Mouse (Mus musculus) left cerebral cortex, postnatal 36 days (tissue): ENCODE measurements at regions not wholly inside any gene's neighbourhood (a gene's known extent, or its start where the extent isn't known, plus 50 kb on each side); places are given as distances from the start of the nearest gene placed in this dataset.

Experiments
- DNase-seq, 2 experiments: peaks; one replicate each; pipeline ENCODE4 v3.0.0; 2021 to 2022; ENCODE audit warnings: low spot score in 2 of 2, mixed read lengths in 1 of 2
- intact Hi-C: fragments of 180-260 bp; cut with DNase I; formaldehyde crosslinking; loops from one replicate; pipeline ENCODE4 v1.15.1; 2025

- no peak for DNase-seq
- intact Hi-C loops: no loop called here
These were observed 174.2 kb downstream of the Mroh4 start for GRCm38 (mm10) chr15:74461935-74462334.

- DNase-seq: no peak
- intact Hi-C loops: no loop called here
These were observed 176.7 kb downstream of the Mroh4 start for GRCm38 (mm10) chr15:74459345-74459975.

GRCm38 (mm10) chr15:74458940-74459339 lies 177.2 kb downstream of the Mroh4 start:
- intact Hi-C loops: no loop called here
- peak; percentile 40 to 62 for DNase-seq

GRCm38 (mm10) chr15:74457965-74458364 lies 178.2 kb downstream of the Mroh4 start:
- intact Hi-C loops: no loop called here

GRCm38 (mm10) chr15:74456675-74457040 lies 179.5 kb downstream of the Mroh4 start:
- DNase-seq: no peak
- intact Hi-C loops: no loop called here

More at GRCm38 (mm10) chr15:74457965-74458364, 178.2 kb downstream of the Mroh4 start:
- no peak for DNase-seq

GRCm38 (mm10) chr15:74455921-74456674 lies 180.1 kb downstream of the Mroh4 start:
- DNase-seq: no peak
- intact Hi-C loops: no loop called here

- DNase-seq: no peak
- intact Hi-C loops: no loop called here
These were observed 181.6 kb downstream of the Mroh4 start for GRCm38 (mm10) chr15:74454543-74454942.

GRCm38 (mm10) chr15:74453810-74454209 lies 182.3 kb downstream of the Mroh4 start:
- no peak for DNase-seq
- intact Hi-C loops: no loop called here

- no peak for DNase-seq
- intact Hi-C loops: no loop called here
These were observed 183.7 kb downstream of the Mroh4 start for GRCm38 (mm10) chr15:74452426-74452825.

- DNase-seq: peak; percentile 26 to 37
- intact Hi-C loops: no loop called here
These were observed 194.3 kb downstream of the Mroh4 start for GRCm38 (mm10) chr15:74441889-74442288.

GRCm38 (mm10) chr15:74426989-74427388 lies 209.2 kb downstream of the Mroh4 start:
- intact Hi-C loops: no loop called here
- no peak for DNase-seq

GRCm38 (mm10) chr15:74423001-74423400 lies 213.2 kb downstream of the Mroh4 start:
- no peak for DNase-seq
- intact Hi-C loops: no loop called here

- intact Hi-C loops: no loop called here
- DNase-seq: no peak
These were observed 215.6 kb downstream of the Mroh4 start for GRCm38 (mm10) chr15:74420550-74420949.

GRCm38 (mm10) chr15:74418635-74419034 lies 217.5 kb downstream of the Mroh4 start:
- DNase-seq: peak; percentile 33 to 35
- intact Hi-C loops: no loop called here

GRCm38 (mm10) chr15:74413217-74413616 lies 222.9 kb downstream of the Mroh4 start:
- intact Hi-C loops: no loop called here
- DNase-seq: peak; percentile 32 to 40

- intact Hi-C loops: no loop called here
- DNase-seq: no peak
These were observed 223.9 kb downstream of the Mroh4 start for GRCm38 (mm10) chr15:74412261-74412660.

- DNase-seq: peak in 1 of 2 experiments; percentile 26
These were observed 225.1 kb downstream of the Mroh4 start for GRCm38 (mm10) chr15:74411097-74411496.

GRCm38 (mm10) chr15:74404866-74405265 lies 231.3 kb downstream of the Mroh4 start:
- DNase-seq: no peak
- intact Hi-C loops: loop anchor here (10.0 kb wide), 1 partner anchor 410 kb away; no protein-coding TSS in a partner anchor

More at GRCm38 (mm10) chr15:74411097-74411496, 225.1 kb downstream of the Mroh4 start:
- intact Hi-C loops: no loop called here

GRCm38 (mm10) chr15:74401275-74401674 lies 234.9 kb downstream of the Mroh4 start:
- peak in 1 of 2 experiments; percentile 11 for DNase-seq
- intact Hi-C loops: loop anchor here (10.0 kb wide), 1 partner anchor 406 kb away; no protein-coding TSS in a partner anchor

GRCm38 (mm10) chr15:74396029-74396428 lies 240.1 kb downstream of the Mroh4 start:
- peak; percentile 49 to 67 for DNase-seq
- intact Hi-C loops: no loop called here

GRCm38 (mm10) chr15:74387533-74387932 lies 248.6 kb downstream of the Mroh4 start:
- DNase-seq: no peak
- intact Hi-C loops: no loop called here
